Mouse (Mus musculus) forebrain, embryonic 16.5 days (tissue): ENCODE measurements around the gene 4931406C07Rik. TPM values are rescaled to one million over a fixed set of nuclear protein-coding genes. Genes with fewer than 3 reads are reported as not detected.

Source experiments
- ATAC-seq: fragments of 200-750 bp; cut with Nextera tagmentation; 2 replicates; pipeline ENCODE4 v1.8.0; 2017; ENCODE audit warnings: mild to moderate bottlenecking, moderate library complexity
- H3K27ac ChIP-seq: fragments of 300-500 bp; sonication (generic); 2 replicates; pipeline ENCODE4 v1.5.1; 2014; ENCODE audit warnings: low read length, control low read depth
- H3K27me3 ChIP-seq: fragments of 300-500 bp; sonication (generic); replicated peaks from 2 replicates; pipeline ENCODE4 v1.6.1; 2014; ENCODE audit warnings: low read length; ENCODE audit not compliant: control insufficient read depth, insufficient read depth
- H3K36me3 ChIP-seq: fragments of 300-500 bp; sonication (generic); 2 replicates; pipeline ENCODE4 v1.6.1; 2014; ENCODE audit not compliant: control insufficient read depth, insufficient read depth
- H3K4me1 ChIP-seq: fragments of 300-500 bp; sonication (generic); replicated peaks from 2 replicates; pipeline ENCODE4 v1.6.1; 2014; ENCODE audit warnings: low read length; ENCODE audit not compliant: control insufficient read depth, insufficient read depth
- H3K4me2 ChIP-seq: fragments of 300-500 bp; sonication (generic); 2 replicates; pipeline ENCODE4 v1.6.1; 2014; ENCODE audit warnings: mild to moderate bottlenecking, low read length, control low read depth
- H3K4me3 ChIP-seq: fragments of 300-500 bp; sonication (generic); replicated peaks from 2 replicates; pipeline ENCODE4 v1.5.1; 2014; ENCODE audit warnings: mild to moderate bottlenecking, low read length, control low read depth
- H3K9ac ChIP-seq: fragments of 300-500 bp; sonication (generic); replicated peaks from 2 replicates; pipeline ENCODE4 v1.6.1; 2014; ENCODE audit warnings: low read depth, low read length, control low read depth
- H3K9me3 ChIP-seq: fragments of 300-500 bp; sonication (generic); 2 replicates; pipeline ENCODE4 v1.6.1; 2016; ENCODE audit warnings: low read length; ENCODE audit not compliant: control insufficient read depth
- WGBS: fragments of 180-500 bp; shearing (Covaris S2); extraction: QIAGEN DNeasy Blood & Tissue Kit; methylation state at CpG from one replicate; pipeline ENCODE4 v1.1.7; 2014; 5-methylcytosine and 5-hydroxymethylcytosine counted together
- microRNA-seq: library from miRNA; unstranded; fragments of <30 nt; microRNA quantifications from one replicate; pipeline ENCODE4, GENCODE M21; 2017
- polyA plus RNA-seq: library from polyadenylated mRNA; unstranded; fragments of >200 nt; fragmentation: Nextera tagmentation; extraction: Ambion mirVana; gene quantifications from 2 replicates; pipeline ENCODE4 v1.2.1, GENCODE M21; 2015

Gene 4931406C07Rik
- polyA plus RNA-seq, 1 experiment from 2014 or later = 13.6 TPM

GRCm38 (mm10) chr9:15235986-15236385 is 70.3 kb downstream of the 4931406C07Rik start:
- Histone ChIP-seq H3K36me3 (no peaks in the 10 kb centered on the region), H3K4me3 (no peak overlapping the region), H3K4me2 (no peak overlapping the region), H3K9me3 (no peaks in the 10 kb centered on the region), H3K27me3 (no peaks in the 10 kb centered on the region), H3K27ac (no peak overlapping the region), H3K4me1 (peaks cover 11% of the 10 kb centered on the region), H3K9ac (no peak overlapping the region)
- 65% methylated on average over 3 of the region's 3 CpGs for WGBS
- no peak for ATAC-seq

GRCm38 (mm10) chr9:15233604-15234003 is 72.6 kb downstream of the 4931406C07Rik start:
- no peak for ATAC-seq
- Histone ChIP-seq H3K27me3 (no peaks in the 10 kb centered on the region), H3K4me2 (no peak overlapping the region), H3K9me3 (no peaks in the 10 kb centered on the region), H3K4me3 (no peak overlapping the region), H3K36me3 (no peaks in the 10 kb centered on the region), H3K27ac (no peak overlapping the region), H3K9ac (no peak overlapping the region), H3K4me1 (peaks cover 3% of the 10 kb centered on the region; the same call in 1 of the 2 replicates)
- 92% methylated on average over 1 of the region's 1 CpGs for WGBS

Small RNA genes lying within 50 kb of the gene (microRNA-seq; reads per million reads assigned to microRNA genes)
- gene Gm49349 = not detected
- not detected for gene mmu-mir-7650

Other genes with a start within 250 kb of the 4931406C07Rik start
- not detected in 2 replicates for gene Hephl1, start 194.3 kb downstream of the 4931406C07Rik start, polyA plus RNA-seq
- 6.2 and 12.1 TPM in 2 replicates for gene Vstm5, start 67.4 kb downstream of the 4931406C07Rik start, polyA plus RNA-seq
- gene Med17, start 26.5 kb downstream of the 4931406C07Rik start, polyA plus RNA-seq = 34.9 and 45.8 TPM in 2 replicates
- 47.0 and 47.6 TPM in 2 replicates for gene Taf1d, start 234 bp downstream of the 4931406C07Rik start, polyA plus RNA-seq
- 14.8 and 15.8 TPM in 2 replicates for gene Cep295, start 51.3 kb upstream of the 4931406C07Rik start, polyA plus RNA-seq
- gene Smco4, start 187.0 kb upstream of the 4931406C07Rik start, polyA plus RNA-seq = 1.0 and 1.8 TPM in 2 replicates